Mouse (Mus musculus) MEL (cell line): Measurements from ENCODE around the gene Tchh.

Experiments
- CHD2 ChIP-seq: IDR thresholded peaks from 2 replicates; pipeline ENCODE4 v1.6.1; 2011; ENCODE audit warnings: low read length, improper control_type of control experiment
- CTCF ChIP-seq, 3 experiments: IDR thresholded peaks in 2 of 3; conservative IDR thresholded peaks in 1 of 3; 2 replicates each; pipeline ENCODE4 v1.5.1; 2011 to 2012; ENCODE audit warnings: low read length in 3 of 3, low read depth in 2 of 3, mild to moderate bottlenecking in 2 of 3, improper control_type of control experiment in 1 of 3, inconsistent platforms in 1 of 3, mixed read lengths in 1 of 3, moderate library complexity in 1 of 3; ENCODE audit not compliant: control insufficient read depth in 1 of 3, insufficient read depth in 1 of 3, poor library complexity in 1 of 3, severe bottlenecking in 1 of 3
- E2F4 ChIP-seq: IDR thresholded peaks from 2 replicates; pipeline ENCODE4 v1.6.1; 2011; ENCODE audit warnings: low read depth, low read length, improper control_type of control experiment, borderline replicate concordance
- ELF1 ChIP-seq: IDR thresholded peaks from 2 replicates; pipeline ENCODE4 v1.6.1; 2014; ENCODE audit warnings: low read depth, mild to moderate bottlenecking, inconsistent platforms, low read length, improper control_type of control experiment, moderate library complexity
- EP300 ChIP-seq, 2 experiments: IDR thresholded peaks; 2 replicates each; pipeline ENCODE4 v1.6.1; 2011; ENCODE audit warnings: improper control_type of control experiment in 2 of 2, low read length in 2 of 2, low read depth in 1 of 2, mild to moderate bottlenecking in 1 of 2
- KAT2A ChIP-seq: conservative IDR thresholded peaks from 2 replicates; pipeline ENCODE4 v1.6.1; 2012; ENCODE audit warnings: low read depth, low read length, improper control_type of control experiment, inconsistent platforms
- MAFK ChIP-seq: IDR thresholded peaks from 2 replicates; pipeline ENCODE4 v1.6.1; 2011; ENCODE audit warnings: low read depth, mild to moderate bottlenecking, low read length, improper control_type of control experiment, borderline replicate concordance
- MAX ChIP-seq: IDR thresholded peaks from 2 replicates; pipeline ENCODE4 v1.6.1; 2011; ENCODE audit warnings: low read length, improper control_type of control experiment
- MYC ChIP-seq: IDR thresholded peaks from 2 replicates; pipeline ENCODE4 v1.6.1; 2011; ENCODE audit warnings: low read depth, mild to moderate bottlenecking, low read length, improper control_type of control experiment, moderate library complexity
- NRF1 ChIP-seq: IDR thresholded peaks from 2 replicates; pipeline ENCODE4 v1.6.1; 2014; ENCODE audit warnings: low read depth, mild to moderate bottlenecking, inconsistent platforms, low read length, improper control_type of control experiment, moderate library complexity; ENCODE audit not compliant: poor library complexity, insufficient read depth, severe bottlenecking
- POLR2A ChIP-seq, 2 experiments: IDR thresholded peaks; 2 replicates each; pipeline ENCODE4 v1.6.1; 2011 to 2012; ENCODE audit warnings: low read length in 2 of 2, mild to moderate bottlenecking in 2 of 2, control low read depth in 1 of 2, improper control_type of control experiment in 1 of 2, low read depth in 1 of 2, moderate library complexity in 1 of 2; ENCODE audit not compliant: control insufficient read depth in 1 of 2, insufficient read depth in 1 of 2, poor library complexity in 1 of 2
- SMC3 ChIP-seq: IDR thresholded peaks from 2 replicates; pipeline ENCODE4 v1.6.1; 2011; ENCODE audit warnings: low read depth, low read length, improper control_type of control experiment
- UBTF ChIP-seq: IDR thresholded peaks from 2 replicates; pipeline ENCODE4 v1.6.1; 2012; ENCODE audit warnings: low read depth, mild to moderate bottlenecking, inconsistent platforms, low read length, improper control_type of control experiment, moderate library complexity, borderline replicate concordance; ENCODE audit not compliant: insufficient read depth
- ZKSCAN1 ChIP-seq: IDR thresholded peaks from 2 replicates; pipeline ENCODE4 v1.6.1; 2012; ENCODE audit warnings: low read depth, mild to moderate bottlenecking, inconsistent platforms, low read length, improper control_type of control experiment, moderate library complexity

- TF ChIP-seq EP300 (IDR thresholded peaks at IDR 0.05; ENCODE audit: low read depth in 1 of 2, low read length in 2 of 2) = no peak
- no peak for TF ChIP-seq MAFK
- no peak for TF ChIP-seq NRF1
- no peak for TF ChIP-seq POLR2A (IDR thresholded peaks at IDR 0.05; ENCODE audit: control insufficient read depth in 1 of 2, insufficient read depth in 1 of 2, low read depth in 1 of 2, low read length in 2 of 2, poor library complexity in 1 of 2)
- TF ChIP-seq MAX = no peak
- TF ChIP-seq UBTF = no peak
- no peak for TF ChIP-seq ZKSCAN1
- TF ChIP-seq ELF1 = no peak
- no peak for TF ChIP-seq CTCF (IDR thresholded peaks at IDR 0.05 in 2 of 3, conservative IDR thresholded peaks at IDR 0.05 in 1 of 3; ENCODE audit: control insufficient read depth in 1 of 3, insufficient read depth in 1 of 3, low read depth in 2 of 3, low read length in 3 of 3, poor library complexity in 1 of 3, severe bottlenecking in 1 of 3)
- TF ChIP-seq MYC = no peak
- no peak for TF ChIP-seq KAT2A
- no peak for TF ChIP-seq E2F4
- TF ChIP-seq SMC3 = no peak
- no peak for TF ChIP-seq CHD2
Observed at GRCm38 (mm10) chr3:93442030-93442429, at the start of gene Tchh.
